Mouse (Mus musculus): ENCODE measurements at regions not wholly inside any gene's neighbourhood (a gene's known extent, or its start where the extent isn't known, plus 50 kb on each side); places are given as distances from the start of the nearest gene placed in this dataset.
A peak's percentile ranks its signal among the peaks of the same experiment; 100 is the strongest.

- ATAC-seq (ENCODE audit: insufficient number of reproducible peaks, insufficient read depth, low FRiP score, low TSS enrichment, low read depth) = 0 out of 2 replicates have a peak, but pooled peaks have one; percentile 56
- no peak overlapping the region for H3K27ac ChIP-seq
- no peak overlapping the region for H3K4me3 ChIP-seq (replicated peaks)
- no peaks in the 10 kb centered on the region for H3K36me3 ChIP-seq
- 4% methylated on average over 13 of the region's 13 CpGs for WGBS
- no peak overlapping the region for H3K9ac ChIP-seq (replicated peaks)
- peak overlapping the region; percentile 33 for H3K4me2 ChIP-seq
- H3K27me3 ChIP-seq = peaks cover 10% of the 10 kb centered on the region; the same call in 1 of the 2 replicates
- 0 out of 2 replicates have a peak, but pooled peaks cover 5% of the 10 kb centered on the region for H3K4me1 ChIP-seq (replicated peaks)
- H3K9me3 ChIP-seq = no peaks in the 10 kb centered on the region
Measured at GRCm38 (mm10) chr3:159782222-159782844, 57.1 kb upstream of the Wls start.

- H3K36me3 ChIP-seq = no peaks in the 10 kb centered on the region
- no peak overlapping the region for H3K27ac ChIP-seq
- WGBS = 81% methylated on average over 9 of the region's 9 CpGs
- H3K4me3 ChIP-seq (replicated peaks) = no peak overlapping the region
- ATAC-seq (ENCODE audit: insufficient number of reproducible peaks, insufficient read depth, low FRiP score, low TSS enrichment, low read depth) = no peak
- H3K4me2 ChIP-seq = no peak overlapping the region
- H3K27me3 ChIP-seq = no peaks in the 10 kb centered on the region
- H3K9ac ChIP-seq (replicated peaks) = no peak overlapping the region
- no peaks in the 10 kb centered on the region for H3K9me3 ChIP-seq
- no peaks in the 10 kb centered on the region for H3K4me1 ChIP-seq (replicated peaks)
Measured at GRCm38 (mm10) chr3:159787776-159788175, 51.7 kb upstream of the Wls start.

Measured in limb, embryonic 12.5 days (tissue).